Mouse (Mus musculus) hindbrain, embryonic 13.5 days (tissue): ENCODE measurements around the gene Hoxb8. TPM values are rescaled to one million over a fixed set of nuclear protein-coding genes. Genes with fewer than 3 reads are reported as not detected.
A peak's percentile ranks its signal among the peaks of the same experiment; 100 is the strongest.

ENCODE experiments used
- ATAC-seq: fragments of 200-750 bp; cut with Nextera tagmentation; 2 replicates; pipeline ENCODE4 v1.8.0; 2017; ENCODE audit warnings: moderate TSS enrichment; ENCODE audit not compliant: low FRiP score
- H3K27ac ChIP-seq: fragments of 300-500 bp; sonication (generic); 2 replicates; pipeline ENCODE4 v1.5.1; 2015; ENCODE audit warnings: inconsistent platforms, mild to moderate bottlenecking, moderate library complexity
- H3K27me3 ChIP-seq: fragments of 300-500 bp; sonication (generic); 2 replicates; pipeline ENCODE4 v1.6.1; 2015; ENCODE audit warnings: mild to moderate bottlenecking, inconsistent platforms
- H3K36me3 ChIP-seq: fragments of 300-500 bp; sonication (generic); 2 replicates; pipeline ENCODE4 v1.6.1; 2015; ENCODE audit warnings: mild to moderate bottlenecking, inconsistent platforms
- H3K4me1 ChIP-seq: fragments of 300-500 bp; sonication (generic); replicated peaks from 2 replicates; pipeline ENCODE4 v1.6.1; 2015; ENCODE audit warnings: inconsistent platforms
- H3K4me2 ChIP-seq: fragments of 300-500 bp; sonication (generic); 2 replicates; pipeline ENCODE4 v1.6.1; 2015; ENCODE audit warnings: inconsistent platforms, mild to moderate bottlenecking, moderate library complexity
- H3K4me3 ChIP-seq: fragments of 300-500 bp; sonication (generic); 2 replicates; pipeline ENCODE4 v1.5.1; 2015; ENCODE audit warnings: mild to moderate bottlenecking, inconsistent platforms
- H3K9ac ChIP-seq: fragments of 300-500 bp; sonication (generic); 2 replicates; pipeline ENCODE4 v1.6.1; 2015; ENCODE audit warnings: mild to moderate bottlenecking, inconsistent platforms
- H3K9me3 ChIP-seq: fragments of 300-500 bp; sonication (generic); 2 replicates; pipeline ENCODE4 v1.6.1; 2016; ENCODE audit warnings: inconsistent platforms
- WGBS: fragments of 180-500 bp; shearing (Covaris S2); methylation state at CpG from one replicate; pipeline ENCODE4 v1.1.7; 2015; 5-methylcytosine and 5-hydroxymethylcytosine counted together
- microRNA counts: library from miRNA; unstranded; fragments of <30 nt; microRNA quantifications from one replicate; lab custom pipeline; 2016
- microRNA-seq: library from miRNA; unstranded; fragments of <30 nt; microRNA quantifications from one replicate; pipeline ENCODE4, GENCODE M21; 2016
- polyA plus RNA-seq: library from polyadenylated mRNA; unstranded; fragments of >200 nt; fragmentation: Nextera tagmentation; extraction: Ambion mirVana; gene quantifications from 2 replicates; pipeline ENCODE4 v1.2.1, GENCODE M21; 2015

Gene Hoxb8
- polyA plus RNA-seq, 1 experiment from 2014 or later = 27.2 TPM

DNA sequence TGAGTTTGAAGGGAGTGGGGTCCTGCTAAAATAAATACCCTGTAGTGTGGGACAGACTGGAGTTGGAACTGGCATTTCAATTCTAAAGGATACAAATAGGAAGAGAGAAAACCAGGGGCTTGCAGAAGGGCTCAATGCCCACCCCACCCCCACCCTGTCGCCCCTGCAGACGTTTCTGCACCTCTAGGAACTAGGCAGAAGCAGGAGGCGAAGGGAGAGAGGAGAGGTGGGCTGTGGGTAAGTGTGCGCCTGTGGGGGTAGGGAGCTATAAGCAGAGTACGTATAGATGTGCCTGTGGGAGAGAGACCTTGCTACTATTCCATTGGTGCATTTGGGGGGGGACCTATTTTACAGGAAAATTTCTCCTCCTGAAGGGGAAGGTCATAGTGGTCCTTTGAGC, 46.0 kb downstream of the Hoxb8 start:
- Histone ChIP-seq H3K36me3 (no peaks in the 10 kb centered on the region), H3K9me3 (no peaks in the 10 kb centered on the region), H3K4me2 (peak overlapping the region; percentile 83), H3K9ac (peak overlapping the region; percentile 99), H3K4me3 (peak overlapping the region; percentile 57), H3K27me3 (peaks cover 97% of the 10 kb centered on the region), H3K4me1 (peaks cover 23% of the 10 kb centered on the region), H3K27ac (peak overlapping the region; percentile 100)
- 3% methylated on average over 5 of the region's 5 CpGs for WGBS
- ATAC-seq = peak; percentile 62

DNA sequence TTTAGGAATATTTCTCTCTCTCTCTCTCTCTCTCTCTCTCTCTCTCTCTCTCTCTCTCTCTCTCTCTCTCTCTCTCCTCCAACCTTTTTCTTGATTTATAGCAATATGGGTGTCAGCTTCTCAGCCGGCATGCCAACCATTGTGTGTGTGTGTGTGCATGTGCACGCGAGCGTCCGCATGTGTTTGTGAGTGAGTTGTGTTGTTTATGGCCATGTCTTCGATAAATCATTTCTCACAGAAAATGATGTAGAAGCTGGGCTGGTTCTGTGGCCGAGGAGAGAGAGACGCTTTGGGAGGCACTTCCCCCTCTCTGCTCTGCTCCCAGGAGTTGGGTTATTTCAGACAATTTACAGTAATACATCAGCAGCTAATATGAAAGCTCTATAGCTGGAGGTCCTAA, 46.9 kb downstream of the Hoxb8 start:
- Histone ChIP-seq H3K4me1 (peaks cover 23% of the 10 kb centered on the region), H3K4me2 (peak overlapping the region; percentile 83), H3K27me3 (peaks cover 98% of the 10 kb centered on the region), H3K27ac (peak overlapping the region; percentile 100), H3K4me3 (peak overlapping the region; percentile 57), H3K9ac (peak overlapping the region; percentile 99), H3K9me3 (no peaks in the 10 kb centered on the region), H3K36me3 (no peaks in the 10 kb centered on the region; the same call in 1 of the 2 replicates)
- ATAC-seq = no peak
- WGBS = 5% methylated on average over 8 of the region's 8 CpGs

DNA sequence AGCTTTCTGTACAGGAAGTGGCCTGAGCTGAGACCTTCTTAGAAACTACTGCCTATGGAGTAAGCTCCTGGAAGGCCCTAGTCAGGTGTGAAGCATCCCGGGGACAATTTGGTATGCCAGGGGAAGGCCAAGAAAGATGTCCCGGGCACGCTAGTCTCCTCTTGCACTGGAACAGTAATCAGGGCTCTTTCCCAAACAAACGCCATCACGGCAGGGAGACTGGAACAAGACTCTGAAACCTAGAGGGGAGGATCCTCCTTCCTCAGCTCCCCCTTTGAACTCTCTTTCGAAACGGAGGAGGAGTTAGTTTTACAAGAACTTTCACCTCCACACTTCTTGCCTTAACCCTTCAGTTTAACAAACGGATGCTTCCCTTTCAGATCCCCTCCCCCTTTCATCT, 50.4 kb downstream of the Hoxb8 start:
- Histone ChIP-seq H3K27me3 (peaks cover 100% of the 10 kb centered on the region), H3K4me2 (peak overlapping the region; percentile 83), H3K4me3 (peak overlapping the region; percentile 57), H3K9ac (peak overlapping the region; percentile 99), H3K4me1 (peaks cover 38% of the 10 kb centered on the region), H3K27ac (peak overlapping the region; percentile 100), H3K36me3 (no peaks in the 10 kb centered on the region; the same call in 1 of the 2 replicates), H3K9me3 (no peaks in the 10 kb centered on the region)
- no peak for ATAC-seq
- under 1% methylated on average over 8 of the region's 8 CpGs for WGBS

DNA sequence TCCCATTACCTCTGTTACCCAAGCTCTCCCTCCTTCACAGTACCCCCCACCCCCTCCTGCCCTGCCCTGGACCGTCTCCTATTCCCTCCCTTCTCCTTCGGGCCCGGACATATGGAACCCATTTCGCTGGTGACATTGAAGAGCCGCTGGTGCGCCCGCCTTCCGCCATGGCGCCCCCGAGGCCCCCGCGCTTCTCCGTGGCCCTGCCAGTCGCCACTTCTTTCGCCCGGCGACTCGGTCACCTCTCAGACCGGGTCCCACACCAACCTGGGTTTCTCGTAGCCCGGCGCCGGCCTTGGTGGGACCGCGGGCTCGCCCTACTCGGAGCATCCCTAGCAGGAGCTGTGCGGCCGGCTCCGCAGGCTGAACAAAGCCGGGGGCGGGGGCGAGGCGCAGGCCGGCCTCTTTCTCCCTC, 50.9 kb downstream of the Hoxb8 start:
- Histone ChIP-seq H3K4me1 (peaks cover 33% of the 10 kb centered on the region), H3K4me2 (peak overlapping the region; percentile 83), H3K27me3 (peaks cover 99% of the 10 kb centered on the region), H3K9ac (peak overlapping the region; percentile 99), H3K36me3 (no peaks in the 10 kb centered on the region; the same call in 1 of the 2 replicates), H3K4me3 (peak overlapping the region; percentile 57), H3K9me3 (no peaks in the 10 kb centered on the region), H3K27ac (peak overlapping the region; percentile 100)
- WGBS = 1% methylated on average over 35 of the region's 35 CpGs
- no peak for ATAC-seq

DNA sequence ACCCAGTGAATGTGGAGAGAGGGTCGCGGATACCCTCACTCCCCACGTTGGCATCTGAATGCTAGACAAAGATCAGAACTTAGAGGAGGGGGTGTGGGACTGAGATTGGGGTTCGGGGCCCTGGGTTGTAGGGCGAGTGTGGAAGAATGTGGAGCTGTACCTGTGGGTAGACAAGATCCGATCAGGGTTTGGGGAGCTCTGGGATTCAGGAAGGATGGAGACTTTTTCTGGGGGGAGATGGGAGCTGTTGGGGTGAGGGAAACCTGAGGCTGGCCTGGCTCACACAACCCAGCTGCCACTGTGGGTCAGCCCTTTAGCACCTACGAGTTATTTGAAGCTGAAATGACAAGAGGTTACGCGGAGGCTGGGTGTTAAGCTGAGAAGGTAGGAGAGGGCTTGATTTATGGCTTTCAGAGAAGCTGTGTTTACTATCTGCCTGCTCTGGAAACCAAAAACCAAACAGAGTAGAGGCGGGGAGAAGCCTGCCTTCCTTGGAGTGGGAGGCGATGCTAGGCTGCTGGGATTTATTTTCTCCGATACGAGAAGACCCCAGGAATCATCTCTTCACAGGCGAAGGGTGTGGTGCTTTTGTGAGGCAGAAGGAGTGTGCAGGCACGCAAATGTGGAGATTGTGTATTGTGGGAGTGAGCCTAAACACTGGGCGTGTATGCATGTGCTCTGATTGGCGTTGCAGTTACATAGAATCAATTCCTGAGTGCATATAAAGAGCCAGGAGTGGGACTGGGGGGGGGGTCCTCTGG, 51.7 kb downstream of the Hoxb8 start:
- H3K4me2 ChIP-seq = peak overlapping the region; percentile 83
- H3K4me3 ChIP-seq = peak overlapping the region; percentile 57
- ATAC-seq = no peak
- peak overlapping the region; percentile 100 for H3K27ac ChIP-seq
- H3K27me3 ChIP-seq = peaks cover 99% of the 10 kb centered on the region
- WGBS = 2% methylated on average over 17 of the region's 17 CpGs
- no peaks in the 10 kb centered on the region for H3K9me3 ChIP-seq
- peak overlapping the region; percentile 99 for H3K9ac ChIP-seq
- no peaks in the 10 kb centered on the region; the same call in 1 of the 2 replicates for H3K36me3 ChIP-seq
- H3K4me1 ChIP-seq = peaks cover 38% of the 10 kb centered on the region

DNA sequence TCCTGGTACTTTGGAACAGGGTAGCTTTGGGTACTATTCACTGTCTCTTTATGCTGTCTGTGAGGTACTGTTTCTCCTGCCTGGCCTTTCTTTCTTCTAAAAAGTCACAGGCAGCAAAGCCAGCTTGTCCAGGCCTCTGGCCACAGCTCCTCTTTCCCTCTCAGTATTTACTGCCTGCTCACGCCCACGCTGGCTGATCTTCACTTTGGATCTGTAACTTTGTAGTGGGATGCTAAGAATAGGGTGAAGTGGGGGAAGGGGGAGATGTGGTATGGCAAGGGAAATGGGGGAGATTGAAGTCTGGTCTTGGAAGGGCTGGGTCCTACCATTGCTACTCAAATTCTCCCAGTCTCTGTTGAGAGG, 52.3 kb downstream of the Hoxb8 start:
- Histone ChIP-seq H3K4me2 (peak overlapping the region; percentile 83), H3K4me3 (peak overlapping the region; percentile 57), H3K27ac (peak overlapping the region; percentile 100), H3K9me3 (no peaks in the 10 kb centered on the region), H3K9ac (peak overlapping the region; percentile 99), H3K36me3 (no peaks in the 10 kb centered on the region; the same call in 1 of the 2 replicates), H3K27me3 (peaks cover 99% of the 10 kb centered on the region), H3K4me1 (peaks cover 43% of the 10 kb centered on the region)
- WGBS = 8% methylated on average over 2 of the region's 2 CpGs
- ATAC-seq = no peak

MicroRNAs encoded within 50 kb of the gene (microRNA counts, 519-probe panel; counts per million panel counts)
- microRNA mmu-miR-10a (lab: Ali Mortazavi, UCI) (5,299 counts per million, percentile 90 among the panel's probes with 10 or more counts), microRNA mmu-miR-196a (lab: Ali Mortazavi, UCI) (51.3 counts per million)

Small RNAs within 50 kb of the gene (microRNA-seq; reads per million reads assigned to microRNA genes)
- gene Mir10a (97,277 reads per million, percentile 100 among the genes with 10 or more reads in this experiment), gene Mir196a-1 (not detected)

Other genes starting within 250 kb of the Hoxb8 start
- gene Snf8, start 247.0 kb upstream of the Hoxb8 start, polyA plus RNA-seq = 138 and 141 TPM in 2 replicates
- 31.0 and 31.7 TPM in 2 replicates for gene Ube2z, start 216.5 kb upstream of the Hoxb8 start, polyA plus RNA-seq
- gene Atp5g1, start 206.2 kb upstream of the Hoxb8 start, polyA plus RNA-seq = 530 and 549 TPM in 2 replicates
- gene Calcoco2, start 169.9 kb upstream of the Hoxb8 start, polyA plus RNA-seq = not detected in 2 replicates
- gene Ttll6, start 148.1 kb upstream of the Hoxb8 start, polyA plus RNA-seq = 0.22 and 0.26 TPM in 2 replicates
- gene Hoxb13, start 87.6 kb upstream of the Hoxb8 start, polyA plus RNA-seq = not detected in 2 replicates
- 4.8 and 7.2 TPM in 2 replicates for gene Hoxb9, start 10.4 kb upstream of the Hoxb8 start, polyA plus RNA-seq
- gene Hoxb7, start 4.7 kb downstream of the Hoxb8 start, polyA plus RNA-seq = 21.5 and 33.2 TPM in 2 replicates
- 81.9 and 132 TPM in 2 replicates for gene Hoxb6, start 10.6 kb downstream of the Hoxb8 start, polyA plus RNA-seq
- gene Hoxb5, start 21.4 kb downstream of the Hoxb8 start, polyA plus RNA-seq = 196 and 216 TPM in 2 replicates
- gene Hoxb4, start 36.4 kb downstream of the Hoxb8 start, polyA plus RNA-seq = 9.5 and 11.3 TPM in 2 replicates
- gene Hoxb3, start 41.4 kb downstream of the Hoxb8 start, polyA plus RNA-seq = 11.9 and 14.5 TPM in 2 replicates
- 38.6 and 47.2 TPM in 2 replicates for gene Hoxb2, start 68.6 kb downstream of the Hoxb8 start, polyA plus RNA-seq
- 0.30 and 0.74 TPM in 2 replicates for gene Hoxb1, start 83.8 kb downstream of the Hoxb8 start, polyA plus RNA-seq
- 6.3 and 6.9 TPM in 2 replicates for gene Skap1, start 182.7 kb downstream of the Hoxb8 start, polyA plus RNA-seq